Mouse (Mus musculus) cortical plate, adult 2 months (tissue): ENCODE measurements around the gene Relch. TPM values are rescaled to one million over a fixed set of nuclear protein-coding genes. Genes with fewer than 3 reads are reported as not detected.
"Not testable (repeated sequence)": the region's sequence is repeated elsewhere in the genome, so short reads cannot be mapped to it uniquely, and the experiment has no call there.

Experiments
- H3K27ac ChIP-seq: fragments of 200-500 bp; 2 replicates; pipeline ENCODE4 v1.5.1; 2012; ENCODE audit warnings: low read length, control low read depth, inconsistent platforms; ENCODE audit not compliant: insufficient read depth
- H3K4me1 ChIP-seq: fragments of 200-500 bp; 2 replicates; pipeline ENCODE4 v1.6.1; 2011; ENCODE audit warnings: low read length; ENCODE audit not compliant: control insufficient read depth, insufficient read depth
- H3K4me3 ChIP-seq: fragments of 200-500 bp; 2 replicates; pipeline ENCODE4 v1.5.1; 2011; ENCODE audit warnings: mild to moderate bottlenecking, low read length, control low read depth; ENCODE audit not compliant: insufficient read depth
- CTCF ChIP-seq: fragments of 200-500 bp; IDR thresholded peaks from 2 replicates; pipeline ENCODE4 v1.5.1; 2011; ENCODE audit warnings: mild to moderate bottlenecking, control low read depth, low read length; ENCODE audit not compliant: insufficient read depth; ENCODE audit errors: extremely low read depth
- POLR2A ChIP-seq: fragments of 200-500 bp; IDR thresholded peaks from 2 replicates; pipeline ENCODE4 v1.6.1; 2011; ENCODE audit warnings: mild to moderate bottlenecking, low read length, control low read depth; ENCODE audit not compliant: insufficient read depth; ENCODE audit errors: extremely low read depth
- polyA plus RNA-seq: library from polyadenylated mRNA; depleted of rRNA; stranded (reverse); fragments of >200 nt; gene quantifications from 2 replicates; pipeline ENCODE4 v1.2.3, GENCODE M21; 2012

Gene Relch
- polyA plus RNA-seq, 1 experiment = 39.6 TPM

- Histone ChIP-seq H3K4me3 (no peak overlapping the region), H3K4me1 (no peaks in the 10 kb centered on the region), H3K27ac (no peak overlapping the region)
- TF ChIP-seq CTCF = no peak
- TF ChIP-seq POLR2A = no peak
Measured at GRCm38 (mm10) chr1:105765586-105765985, 101.9 kb downstream of the Relch start.

- H3K4me1 ChIP-seq, H3K4me3 ChIP-seq: not testable (repeated sequence)
Measured at GRCm38 (mm10) chr1:105766099-105766498, 102.4 kb downstream of the Relch start.

DNA sequence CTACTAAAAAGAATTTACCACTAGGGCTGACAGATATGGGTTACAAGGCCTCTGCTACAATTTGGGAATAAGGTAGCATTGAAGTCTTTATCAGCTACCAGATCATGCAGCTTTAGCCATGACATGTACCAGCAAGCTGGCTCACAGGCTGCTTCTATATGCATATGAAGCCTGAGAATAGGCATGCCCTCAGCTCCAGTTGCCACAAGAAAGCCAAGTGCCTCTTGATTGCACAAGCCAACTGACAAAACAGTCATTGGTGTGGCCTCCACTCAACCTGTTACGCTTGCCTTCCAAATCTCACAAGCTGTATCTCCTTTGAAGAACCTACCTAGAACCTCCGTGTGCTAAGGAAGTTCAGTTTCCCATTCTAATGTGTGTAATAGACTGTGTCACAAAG, 104.7 kb downstream of the Relch start:
- no peak overlapping the region for H3K27ac ChIP-seq
- H3K4me1 ChIP-seq = no peaks in the 10 kb centered on the region
- no peak overlapping the region for H3K4me3 ChIP-seq
- TF ChIP-seq CTCF (no peak), POLR2A (no peak)

More at GRCm38 (mm10) chr1:105766099-105766498, 102.4 kb downstream of the Relch start:
- not testable (repeated sequence) for H3K27ac ChIP-seq

- Histone ChIP-seq H3K4me1 (no peaks in the 10 kb centered on the region), H3K4me3 (no peak overlapping the region), H3K27ac (no peak overlapping the region)
- TF ChIP-seq POLR2A (no peak), CTCF (no peak)
Measured at GRCm38 (mm10) chr1:105770685-105771084, 107.0 kb downstream of the Relch start.

DNA sequence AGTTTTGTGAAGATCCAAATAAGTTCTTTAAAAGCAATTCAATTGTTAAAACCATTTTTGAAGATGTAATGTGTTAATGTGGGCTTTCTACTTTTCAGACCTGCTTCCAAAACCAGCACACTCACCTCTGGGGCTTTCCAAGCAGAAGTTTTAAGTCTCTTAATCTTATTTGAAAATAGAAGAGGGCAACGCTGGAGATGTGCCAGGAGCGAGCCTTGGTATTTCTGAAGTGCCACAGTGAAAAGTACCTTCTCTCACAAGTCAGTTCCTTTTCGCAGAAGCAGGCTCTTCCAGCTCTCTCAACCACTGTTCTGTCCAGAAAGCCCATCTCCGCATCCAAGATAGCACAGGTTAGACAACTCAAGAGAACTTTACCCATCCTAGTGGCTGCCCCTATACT, 112.8 kb downstream of the Relch start:
- Histone ChIP-seq H3K27ac (no peak overlapping the region), H3K4me1 (no peaks in the 10 kb centered on the region; the same call in 1 of the 2 replicates), H3K4me3 (no peak overlapping the region)
- TF ChIP-seq POLR2A = no peak
- TF ChIP-seq CTCF = no peak

DNA sequence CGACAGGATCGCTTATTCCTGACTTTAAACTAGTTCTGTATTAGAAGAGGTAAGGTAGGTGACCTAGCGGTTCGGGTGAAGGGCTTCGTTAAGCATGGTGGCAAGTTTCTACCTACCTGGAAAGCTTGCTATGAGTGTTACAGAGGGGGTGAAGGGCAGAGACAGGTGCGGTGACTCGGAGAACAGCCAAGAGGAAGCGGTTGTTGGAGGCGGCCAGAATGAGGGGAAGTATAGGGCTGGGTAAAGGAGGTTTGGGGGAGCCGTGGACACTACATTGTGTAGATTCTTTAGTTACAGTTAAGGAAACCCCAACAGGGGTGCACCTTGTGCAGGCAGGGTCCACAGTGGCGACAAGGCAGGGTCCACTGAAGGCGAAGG, 116.4 kb downstream of the Relch start:
- H3K4me3 ChIP-seq = peak overlapping the region; percentile 52
- H3K4me1 ChIP-seq = no peaks in the 10 kb centered on the region; the same call in 1 of the 2 replicates
- no peak for TF ChIP-seq CTCF
- TF ChIP-seq POLR2A = no peak

GRCm38 (mm10) chr1:105780457-105781364, 117.0 kb downstream of the Relch start, which contains the start of gene Tnfrsf11a:
Gene Tnfrsf11a (plus strand): TSS chr1:105780718.
- H3K4me3 ChIP-seq = peak within 1 kb of the TSS; percentile 52
- H3K4me1 ChIP-seq = no peaks in the 10 kb centered on the region; the same call in 1 of the 2 replicates
- no peak for TF ChIP-seq POLR2A
- TF ChIP-seq CTCF = no peak
- H3K27ac ChIP-seq = no peak within 1 kb of the TSS

More for the DNA sequence above, 116.4 kb downstream of the Relch start:
- H3K27ac ChIP-seq = no peak overlapping the region

GRCm38 (mm10) chr1:105781391-105782146, 117.9 kb downstream of the Relch start:
- Histone ChIP-seq H3K4me1 (no peaks in the 10 kb centered on the region; the same call in 1 of the 2 replicates), H3K27ac (no peak overlapping the region)

GRCm38 (mm10) chr1:105784257-105785016, 120.8 kb downstream of the Relch start:
- no peak overlapping the region for H3K4me3 ChIP-seq
- no peaks in the 10 kb centered on the region; the same call in 1 of the 2 replicates for H3K4me1 ChIP-seq
- H3K27ac ChIP-seq = no peak overlapping the region
- TF ChIP-seq POLR2A = no peak
- TF ChIP-seq CTCF = no peak

More at GRCm38 (mm10) chr1:105781391-105782146, 117.9 kb downstream of the Relch start:
- TF ChIP-seq CTCF (no peak), POLR2A (no peak)
- peak overlapping the region; percentile 52 for H3K4me3 ChIP-seq
